Mouse (Mus musculus) kidney, adult 2 months (tissue): ENCODE data around the gene Nprl2. TPM values are rescaled to one million over a fixed set of nuclear protein-coding genes. Genes with fewer than 3 reads are reported as not detected.
"Not testable (repeated sequence)": the region's sequence is repeated elsewhere in the genome, so short reads cannot be mapped to it uniquely, and the experiment has no call there.

ENCODE experiments used
- DNase-seq: peaks from one replicate; pipeline ENCODE4 v3.0.0; 2021
- H3K27ac ChIP-seq: fragments of 200-500 bp; 2 replicates; pipeline ENCODE4 v1.5.1; 2012; ENCODE audit warnings: low read depth, low read length, control low read depth, inconsistent platforms; ENCODE audit not compliant: insufficient read depth
- H3K27me3 ChIP-seq: fragments of 200-500 bp; replicated peaks from 2 replicates; pipeline ENCODE4 v1.6.1; 2012; ENCODE audit warnings: mild to moderate bottlenecking, moderate library complexity, low read length, inconsistent platforms; ENCODE audit not compliant: control insufficient read depth, insufficient read depth
- H3K36me3 ChIP-seq: fragments of 200-500 bp; 2 replicates; pipeline ENCODE4 v1.6.1; 2012; ENCODE audit warnings: mild to moderate bottlenecking, moderate library complexity, low read length, inconsistent platforms; ENCODE audit not compliant: control insufficient read depth, insufficient read depth
- H3K4me1 ChIP-seq: fragments of 200-500 bp; 2 replicates; pipeline ENCODE4 v1.6.1; 2011; ENCODE audit warnings: low read length; ENCODE audit not compliant: control insufficient read depth, insufficient read depth
- H3K4me3 ChIP-seq: fragments of 200-500 bp; 2 replicates; pipeline ENCODE4 v1.5.1; 2011; ENCODE audit warnings: mild to moderate bottlenecking, low read depth, low read length, control low read depth; ENCODE audit not compliant: insufficient read depth
- CTCF ChIP-seq: fragments of 200-500 bp; conservative IDR thresholded peaks from 2 replicates; pipeline ENCODE4 v1.5.1; 2011; ENCODE audit warnings: low read depth, mild to moderate bottlenecking, control low read depth, low read length, moderate library complexity, mixed read lengths; ENCODE audit not compliant: insufficient read depth, insufficient read length
- POLR2A ChIP-seq: fragments of 200-500 bp; IDR thresholded peaks from one replicate; pipeline ENCODE4 v1.6.1; 2011; ENCODE audit warnings: low read depth, low read length, control low read depth
- WGBS: fragments of 180-500 bp; shearing (Covaris S2); methylation state at CpG from one replicate; pipeline ENCODE4 v1.1.7; 2018; 5-methylcytosine and 5-hydroxymethylcytosine counted together
- polyA plus RNA-seq: library from polyadenylated mRNA; depleted of rRNA; stranded (reverse); fragments of >200 nt; gene quantifications from 2 replicates; pipeline ENCODE4 v1.2.3, GENCODE M21; 2012

Gene Nprl2
- polyA plus RNA-seq, 1 experiment, result 61.5 TPM

DNA sequence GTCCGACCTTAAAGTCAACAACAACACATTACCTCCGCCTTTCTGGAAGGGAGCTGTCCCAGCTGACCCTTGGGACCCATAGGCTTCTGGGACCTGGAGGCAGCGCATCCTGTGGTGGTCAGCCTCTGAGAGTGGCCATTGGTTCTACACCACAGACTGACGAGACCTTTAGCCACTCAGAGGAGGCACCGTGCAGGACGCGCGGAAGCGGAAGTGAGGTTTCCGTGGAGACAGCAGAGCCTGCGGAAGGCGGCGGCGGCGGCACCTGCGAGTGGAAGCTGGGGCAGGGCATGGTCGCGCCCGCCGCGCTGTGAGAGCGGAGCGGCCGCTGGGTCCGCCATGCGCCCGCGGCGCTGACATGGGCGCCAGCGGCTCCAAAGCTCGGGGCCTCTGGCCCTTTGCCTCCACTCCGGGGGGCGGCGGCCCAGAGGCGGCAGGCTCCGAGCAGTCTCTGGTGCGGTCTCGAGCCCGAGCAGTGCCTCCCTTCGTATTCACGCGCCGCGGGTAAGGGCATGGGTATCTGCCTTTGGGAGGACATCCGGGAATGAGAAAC lies 21.1 kb downstream of the Nprl2 start, which contains the start of gene Tusc2:
Gene Tusc2, plus strand, starts transcription at position 227 of the 553 bp plus-strand sequence.
- Histone ChIP-seq H3K36me3 (peaks cover 1% of the 10 kb centered on the region; the same call in 1 of the 2 replicates), H3K27ac (peak within 1 kb of the TSS; percentile 45), H3K4me1 (peaks cover 19% of the 10 kb centered on the region; the same call in 1 of the 2 replicates), H3K27me3 (no peaks in the 10 kb centered on the region), H3K4me3 (peak within 1 kb of the TSS; percentile 66)
- DNase-seq, result peak; percentile 99
- TF ChIP-seq POLR2A (peak; percentile 74), CTCF (no peak)
- WGBS, result 1% methylated on average over 45 of the region's 46 CpGs

DNA sequence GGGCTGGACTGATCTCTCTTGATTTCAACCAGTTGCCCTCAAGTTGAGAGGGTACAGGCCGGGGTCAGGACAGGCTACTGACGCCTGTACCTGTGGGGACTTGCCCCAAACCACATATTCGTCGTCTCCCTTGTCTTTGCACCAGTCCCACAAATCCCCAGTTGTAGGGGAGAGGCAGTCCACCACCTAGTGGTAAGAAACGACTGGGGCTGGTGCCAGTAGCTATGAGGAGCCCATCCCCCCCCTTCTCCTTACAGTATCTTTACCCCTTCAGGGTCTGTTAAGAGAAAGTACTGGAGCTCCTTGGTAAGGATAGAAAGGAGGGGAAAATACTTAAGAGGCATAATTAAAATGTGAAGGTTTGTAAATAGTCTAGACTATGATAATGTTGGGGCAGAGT lies 23.5 kb downstream of the Nprl2 start:
- not testable (repeated sequence) for H3K36me3 ChIP-seq, DNase-seq, H3K27me3 ChIP-seq
- peak overlapping the region; percentile 32; the same call in 1 of the 2 replicates for H3K27ac ChIP-seq
- peaks cover 25% of the 10 kb centered on the region; the same call in 1 of the 2 replicates for H3K4me1 ChIP-seq
- H3K4me3 ChIP-seq, result peak overlapping the region; percentile 30; the same call in 1 of the 2 replicates
- 51% methylated on average over 5 of the region's 5 CpGs for WGBS

DNA sequence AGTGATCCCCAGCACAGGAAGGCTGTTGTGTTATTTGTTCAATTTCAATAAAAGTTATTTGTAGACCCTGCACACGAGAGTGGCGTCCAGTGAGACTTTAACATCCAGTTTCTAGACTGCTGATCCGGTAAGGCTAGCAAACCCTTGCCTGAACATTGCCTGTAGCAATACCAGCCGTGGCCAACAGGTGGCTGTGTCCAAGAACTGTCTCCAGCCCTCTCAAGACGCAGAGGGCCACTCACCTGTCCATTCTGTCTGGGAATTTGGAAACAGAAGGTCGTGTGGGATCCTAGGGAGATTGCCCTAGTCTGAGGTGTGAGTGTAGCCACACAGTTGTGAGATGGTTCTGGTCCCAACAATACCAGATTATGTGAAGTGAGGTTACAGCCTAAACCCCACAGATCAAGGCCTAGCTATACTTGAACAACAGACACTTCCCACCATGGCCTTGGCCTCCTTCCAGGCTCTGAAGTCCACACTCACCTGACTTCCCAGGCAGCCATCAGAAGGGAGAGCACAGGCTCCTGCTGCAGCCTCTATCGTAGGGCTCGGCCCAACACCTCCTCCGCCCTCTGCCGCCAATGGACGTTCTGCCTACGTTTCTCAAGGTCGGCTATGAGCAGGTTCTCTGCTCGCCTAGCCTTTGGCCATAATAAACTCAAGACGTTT lies 24.1 kb downstream of the Nprl2 start:
- DNase-seq, result peak; percentile 95
- WGBS, result 29% methylated on average over 15 of the region's 15 CpGs
- TF ChIP-seq CTCF (peak; percentile 89), POLR2A (no peak)
- Histone ChIP-seq H3K4me3 (peak overlapping the region; percentile 81; the same call in 1 of the 2 replicates), H3K27ac (peak overlapping the region; percentile 99), H3K4me1 (peaks cover 32% of the 10 kb centered on the region; the same call in 1 of the 2 replicates), H3K36me3 (0 out of 2 replicates have a peak, but pooled peaks cover 1% of the 10 kb centered on the region), H3K27me3 (no peaks in the 10 kb centered on the region)

DNA sequence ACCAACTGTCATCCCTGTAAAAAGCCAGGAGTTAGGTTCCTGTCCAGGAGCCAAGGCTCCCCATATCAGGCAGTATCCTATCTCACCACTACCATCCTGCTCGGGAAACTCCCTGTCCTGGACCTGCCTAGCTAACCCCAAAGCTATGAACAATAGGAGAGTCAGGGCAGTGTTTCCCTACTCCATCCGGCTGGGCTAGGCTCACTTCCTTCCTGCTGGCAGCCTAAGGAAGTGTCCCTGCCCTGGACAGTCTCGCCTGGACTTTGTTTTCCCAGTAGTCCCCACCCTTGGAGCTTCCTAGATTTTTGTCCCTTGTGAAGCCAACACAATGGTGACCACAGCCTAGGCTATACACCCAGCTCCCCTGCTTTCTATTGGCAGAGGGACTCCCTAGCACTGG lies 24.8 kb downstream of the Nprl2 start:
- TF ChIP-seq CTCF (peak; percentile 24; the same call in 1 of the 2 replicates), POLR2A (no peak)
- Histone ChIP-seq H3K27ac (peak overlapping the region; percentile 99), H3K36me3 (no peaks in the 10 kb centered on the region), H3K4me1 (peaks cover 37% of the 10 kb centered on the region; the same call in 1 of the 2 replicates), H3K27me3 (no peaks in the 10 kb centered on the region), H3K4me3 (peak overlapping the region; percentile 81)
- WGBS, result 21% methylated on average over 3 of the region's 3 CpGs
- DNase-seq, result peak; percentile 89

GRCm38 (mm10) chr9:107567702-107568319 lies 25.8 kb downstream of the Nprl2 start, which contains the start of gene Hyal2:
TSS of gene Hyal2 (plus strand) at chr9:107567945.
- Histone ChIP-seq H3K27me3 (no peaks in the 10 kb centered on the region), H3K4me3 (peak within 1 kb of the TSS; percentile 81), H3K27ac (peak within 1 kb of the TSS; percentile 99), H3K4me1 (peaks cover 40% of the 10 kb centered on the region; the same call in 1 of the 2 replicates), H3K36me3 (no peaks in the 10 kb centered on the region; the same call in 1 of the 2 replicates)
- peak; percentile 94 for DNase-seq
- peak; percentile 87 for TF ChIP-seq POLR2A
- no peak for TF ChIP-seq CTCF
- 19% methylated on average over 18 of the region's 18 CpGs for WGBS

- Histone ChIP-seq H3K36me3 (no peaks in the 10 kb centered on the region; the same call in 1 of the 2 replicates), H3K4me1 (peaks cover 40% of the 10 kb centered on the region; the same call in 1 of the 2 replicates), H3K4me3 (peak overlapping the region; percentile 81), H3K27me3 (no peaks in the 10 kb centered on the region), H3K27ac (peak overlapping the region; percentile 99)
- WGBS, result under 1% methylated on average over 41 of the region's 41 CpGs
- no peak for TF ChIP-seq CTCF
- TF ChIP-seq POLR2A, result no peak
- DNase-seq, result peak; percentile 94
These were observed 26.6 kb downstream of the Nprl2 start for GRCm38 (mm10) chr9:107568331-107569261.
